Mouse (Mus musculus) CH12.LX (cell line): ENCODE measurements around the gene Anks1b.

Source experiments
- CHD1 ChIP-seq: IDR thresholded peaks from 2 replicates; pipeline ENCODE4 v1.6.1; 2012; ENCODE audit warnings: low read depth, low read length, improper control_type of control experiment, inconsistent platforms
- CTCF ChIP-seq, 2 experiments: IDR thresholded peaks in 1 of 2; conservative IDR thresholded peaks in 1 of 2; 2 replicates each; pipeline ENCODE4 v1.5.1; 2011 to 2012; ENCODE audit warnings: low read depth in 2 of 2, low read length in 2 of 2, improper control_type of control experiment in 1 of 2, inconsistent platforms in 1 of 2, mild to moderate bottlenecking in 1 of 2, moderate library complexity in 1 of 2
- E2F4 ChIP-seq: IDR thresholded peaks from 2 replicates; pipeline ENCODE4 v1.6.1; 2011; ENCODE audit warnings: low read depth, low read length, improper control_type of control experiment; ENCODE audit not compliant: insufficient replicate concordance
- ELF1 ChIP-seq: IDR thresholded peaks from 2 replicates; pipeline ENCODE4 v1.6.1; 2014; ENCODE audit warnings: low read depth, mild to moderate bottlenecking, inconsistent platforms, low read length, improper control_type of control experiment
- HCFC1 ChIP-seq: IDR thresholded peaks from 2 replicates; pipeline ENCODE4 v1.6.1; 2012; ENCODE audit warnings: low read depth, mild to moderate bottlenecking, inconsistent platforms, low read length, improper control_type of control experiment
- MAX ChIP-seq: IDR thresholded peaks from 2 replicates; pipeline ENCODE4 v1.6.1; 2011; ENCODE audit warnings: low read length, improper control_type of control experiment
- MEF2A ChIP-seq: IDR thresholded peaks from 2 replicates; pipeline ENCODE4 v1.6.1; 2014; ENCODE audit warnings: low read depth, mild to moderate bottlenecking, inconsistent platforms, low read length, improper control_type of control experiment, borderline replicate concordance
- PAX5 ChIP-seq: IDR thresholded peaks from 2 replicates; pipeline ENCODE4 v1.6.1; 2012; ENCODE audit warnings: low read length, inconsistent platforms, mixed read lengths
- POLR2A ChIP-seq: IDR thresholded peaks from 2 replicates; pipeline ENCODE4 v1.6.1; 2011; ENCODE audit warnings: low read depth, mild to moderate bottlenecking, improper control_type of control experiment, low read length
- POLR2AphosphoS2 ChIP-seq: IDR thresholded peaks from 2 replicates; pipeline ENCODE4 v1.6.1; 2011; ENCODE audit warnings: low read depth, low read length, improper control_type of control experiment
- ZC3H11A ChIP-seq: IDR thresholded peaks from 2 replicates; pipeline ENCODE4 v1.6.1; 2012; ENCODE audit warnings: low read depth, mild to moderate bottlenecking, inconsistent platforms, low read length, improper control_type of control experiment
- ZKSCAN1 ChIP-seq: IDR thresholded peaks from 2 replicates; pipeline ENCODE4 v1.6.1; 2012; ENCODE audit warnings: low read depth, inconsistent platforms, low read length, improper control_type of control experiment, borderline replicate concordance
- ZMIZ1 ChIP-seq: IDR thresholded peaks from 2 replicates; pipeline ENCODE4 v1.6.1; 2012; ENCODE audit warnings: low read depth, mild to moderate bottlenecking, inconsistent platforms, low read length, improper control_type of control experiment

GRCm38 (mm10) chr10:90708822-90709601 is 835.7 kb downstream of the Anks1b start:
- TF ChIP-seq CTCF (conservative IDR thresholded peaks at IDR 0.05 in 1 of 2, IDR thresholded peaks at IDR 0.05 in 1 of 2; ENCODE audit: low read depth in 2 of 2, low read length in 2 of 2) = no peak
- no peak for TF ChIP-seq POLR2AphosphoS2
- no peak for TF ChIP-seq HCFC1
- TF ChIP-seq POLR2A = no peak
- TF ChIP-seq ZKSCAN1 = no peak
- TF ChIP-seq ZC3H11A = no peak
- no peak for TF ChIP-seq PAX5
- TF ChIP-seq CHD1 = no peak
- no peak for TF ChIP-seq ELF1
- no peak for TF ChIP-seq MEF2A
- TF ChIP-seq MAX = no peak
- no peak for TF ChIP-seq E2F4
- no peak for TF ChIP-seq ZMIZ1
